Mouse (Mus musculus): ENCODE data around the gene Xrcc3. TPM values are rescaled to one million over a fixed set of nuclear protein-coding genes. Genes with fewer than 3 reads are reported as not detected.

The Xrcc3 gene
- polyA plus RNA-seq, 2 experiments, result 10.1 to 26.3 TPM

GRCm38 (mm10) chr12:111851235-111851634 is 37.6 kb upstream of the Xrcc3 start:
- Histone ChIP-seq H3K4me3 (replicated peaks; ENCODE audit: low read length) (no peak overlapping the region), H3K27me3 (ENCODE audit: control insufficient read depth, insufficient read depth, low read length) (no peaks in the 10 kb centered on the region), H3K9ac (ENCODE audit: low read depth, low read length, severe bottlenecking) (no peak overlapping the region), H3K27ac (replicated peaks; ENCODE audit: low read depth, low read length) (no peak overlapping the region), H3K4me2 (replicated peaks; ENCODE audit: low read depth, low read length, severe bottlenecking) (no peak overlapping the region), H3K4me1 (ENCODE audit: control insufficient read depth, insufficient read depth, low read length) (no peaks in the 10 kb centered on the region), H3K36me3 (ENCODE audit: control insufficient read depth, insufficient read depth, low read length) (peaks cover 6% of the 10 kb centered on the region), H3K9me3 (ENCODE audit: control insufficient read depth, low read length) (no peaks in the 10 kb centered on the region)
- 45% methylated on average over 2 of the region's 2 CpGs for WGBS
- ATAC-seq (ENCODE audit: low FRiP score, low read depth) (no peak), DNase-seq (ENCODE audit: low spot score) (no peak)
- no peak for TF ChIP-seq POLR2A (IDR thresholded peaks at IDR 0.05; ENCODE audit: borderline replicate concordance, extremely low read depth, insufficient read depth, insufficient read length)

GRCm38 (mm10) chr12:111848300-111848798 is 34.7 kb upstream of the Xrcc3 start:
- 67% methylated on average over 9 of the region's 9 CpGs for WGBS
- no peak for DNase-seq (ENCODE audit: low spot score)
- ATAC-seq (ENCODE audit: low FRiP score, low read depth), result no peak
- H3K4me3 ChIP-seq (replicated peaks; ENCODE audit: low read length), result no peak overlapping the region
- peaks cover 9% of the 10 kb centered on the region for H3K36me3 ChIP-seq (ENCODE audit: control insufficient read depth, insufficient read depth, low read length)
- H3K27ac ChIP-seq (replicated peaks; ENCODE audit: low read depth, low read length), result no peak overlapping the region
- H3K4me2 ChIP-seq (replicated peaks; ENCODE audit: low read depth, low read length, severe bottlenecking), result no peak overlapping the region
- H3K4me1 ChIP-seq (ENCODE audit: control insufficient read depth, insufficient read depth, low read length), result no peaks in the 10 kb centered on the region
- no peaks in the 10 kb centered on the region for H3K27me3 ChIP-seq (ENCODE audit: control insufficient read depth, insufficient read depth, low read length)
- no peak for TF ChIP-seq POLR2A (IDR thresholded peaks at IDR 0.05; ENCODE audit: borderline replicate concordance, extremely low read depth, insufficient read depth, insufficient read length)
- no peak overlapping the region for H3K9ac ChIP-seq (ENCODE audit: low read depth, low read length, severe bottlenecking)
- H3K9me3 ChIP-seq (ENCODE audit: control insufficient read depth, low read length), result no peaks in the 10 kb centered on the region

- Histone ChIP-seq H3K4me3 (replicated peaks; ENCODE audit: low read length) (no peak overlapping the region), H3K36me3 (ENCODE audit: control insufficient read depth, insufficient read depth, low read length) (peaks cover 19% of the 10 kb centered on the region), H3K27me3 (ENCODE audit: control insufficient read depth, insufficient read depth, low read length) (no peaks in the 10 kb centered on the region), H3K4me2 (replicated peaks; ENCODE audit: low read depth, low read length, severe bottlenecking) (no peak overlapping the region), H3K4me1 (ENCODE audit: control insufficient read depth, insufficient read depth, low read length) (no peaks in the 10 kb centered on the region), H3K9ac (ENCODE audit: low read depth, low read length, severe bottlenecking) (no peak overlapping the region), H3K9me3 (ENCODE audit: control insufficient read depth, low read length) (no peaks in the 10 kb centered on the region), H3K27ac (replicated peaks; ENCODE audit: low read depth, low read length) (no peak overlapping the region)
- 89% methylated on average over 10 of the region's 10 CpGs for WGBS
- TF ChIP-seq POLR2A (IDR thresholded peaks at IDR 0.05; ENCODE audit: borderline replicate concordance, extremely low read depth, insufficient read depth, insufficient read length), result no peak
- no peak for ATAC-seq (ENCODE audit: low FRiP score, low read depth)
- DNase-seq (ENCODE audit: low spot score), result no peak
Observed at GRCm38 (mm10) chr12:111846815-111847214, 33.1 kb upstream of the Xrcc3 start.

GRCm38 (mm10) chr12:111845953-111846352 is 32.3 kb upstream of the Xrcc3 start:
- TF ChIP-seq POLR2A (IDR thresholded peaks at IDR 0.05; ENCODE audit: borderline replicate concordance, extremely low read depth, insufficient read depth, insufficient read length), result no peak
- peaks cover 21% of the 10 kb centered on the region for H3K36me3 ChIP-seq (ENCODE audit: control insufficient read depth, insufficient read depth, low read length)
- H3K27me3 ChIP-seq (ENCODE audit: control insufficient read depth, insufficient read depth, low read length), result no peaks in the 10 kb centered on the region
- no peak overlapping the region for H3K4me2 ChIP-seq (replicated peaks; ENCODE audit: low read depth, low read length, severe bottlenecking)
- H3K27ac ChIP-seq (replicated peaks; ENCODE audit: low read depth, low read length), result no peak overlapping the region
- ATAC-seq (ENCODE audit: low FRiP score, low read depth) (no peak), DNase-seq (ENCODE audit: low spot score) (no peak)
- no peaks in the 10 kb centered on the region for H3K4me1 ChIP-seq (ENCODE audit: control insufficient read depth, insufficient read depth, low read length)
- WGBS, result 87% methylated on average over 4 of the region's 4 CpGs
- H3K9me3 ChIP-seq (ENCODE audit: control insufficient read depth, low read length), result no peaks in the 10 kb centered on the region
- H3K9ac ChIP-seq (ENCODE audit: low read depth, low read length, severe bottlenecking), result no peak overlapping the region
- H3K4me3 ChIP-seq (replicated peaks; ENCODE audit: low read length), result no peak overlapping the region

- H3K27me3 ChIP-seq (ENCODE audit: control insufficient read depth, insufficient read depth, low read length), result no peaks in the 10 kb centered on the region
- no peak overlapping the region for H3K27ac ChIP-seq (replicated peaks; ENCODE audit: low read depth, low read length)
- H3K4me1 ChIP-seq (ENCODE audit: control insufficient read depth, insufficient read depth, low read length), result no peaks in the 10 kb centered on the region
- no peak overlapping the region for H3K4me2 ChIP-seq (replicated peaks; ENCODE audit: low read depth, low read length, severe bottlenecking)
- no peaks in the 10 kb centered on the region for H3K9me3 ChIP-seq (ENCODE audit: control insufficient read depth, low read length)
- no peak overlapping the region for H3K4me3 ChIP-seq (replicated peaks; ENCODE audit: low read length)
- H3K36me3 ChIP-seq (ENCODE audit: control insufficient read depth, insufficient read depth, low read length), result peaks cover 41% of the 10 kb centered on the region
- no peak for TF ChIP-seq POLR2A (IDR thresholded peaks at IDR 0.05; ENCODE audit: borderline replicate concordance, extremely low read depth, insufficient read depth, insufficient read length)
- 52% methylated on average over 2 of the region's 2 CpGs for WGBS
- no peak overlapping the region for H3K9ac ChIP-seq (ENCODE audit: low read depth, low read length, severe bottlenecking)
- no peak for ATAC-seq (ENCODE audit: low FRiP score, low read depth)
- no peak for DNase-seq (ENCODE audit: low spot score)
Observed at GRCm38 (mm10) chr12:111843470-111843869, 29.8 kb upstream of the Xrcc3 start.
